Mouse (Mus musculus) lung, postnatal 0 days (tissue): ENCODE results near the gene Erv3. TPM values are rescaled to one million over a fixed set of nuclear protein-coding genes. Genes with fewer than 3 reads are reported as not detected.
"Not testable (repeated sequence)": the region's sequence is repeated elsewhere in the genome, so short reads cannot be mapped to it uniquely, and the experiment has no call there.

Source experiments
- ATAC-seq: fragments of 200-750 bp; cut with Nextera tagmentation; 2 replicates; pipeline ENCODE4 v1.8.0; 2017; ENCODE audit warnings: moderate library complexity
- DNase-seq: peaks from one replicate; pipeline ENCODE4 v3.0.0-alpha.2; 2016; ENCODE audit warnings: low spot score
- H3K27ac ChIP-seq: fragments of 300-500 bp; sonication (generic); 2 replicates; pipeline ENCODE4 v1.5.1; 2014; ENCODE audit warnings: antibody characterized with exemption, mild to moderate bottlenecking, low read length, mixed read lengths
- H3K27me3 ChIP-seq: fragments of 300-500 bp; sonication (generic); replicated peaks from 2 replicates; pipeline ENCODE4 v1.6.1; 2014; ENCODE audit warnings: low read length, mixed read lengths; ENCODE audit not compliant: insufficient read depth
- H3K36me3 ChIP-seq: fragments of 300-500 bp; sonication (generic); 2 replicates; pipeline ENCODE4 v1.6.1; 2014; ENCODE audit warnings: low read length, mixed read lengths; ENCODE audit not compliant: insufficient read depth
- H3K4me1 ChIP-seq: fragments of 300-500 bp; sonication (generic); 2 replicates; pipeline ENCODE4 v1.6.1; 2014; ENCODE audit warnings: antibody characterized with exemption, low read depth, low read length, mixed read lengths; ENCODE audit not compliant: insufficient read depth
- H3K4me2 ChIP-seq: fragments of 300-500 bp; sonication (generic); replicated peaks from 2 replicates; pipeline ENCODE4 v1.6.1; 2014; ENCODE audit warnings: low read depth, mild to moderate bottlenecking, low read length, moderate library complexity, mixed read lengths
- H3K4me3 ChIP-seq: fragments of 300-500 bp; sonication (generic); 2 replicates; pipeline ENCODE4 v1.5.1; 2014; ENCODE audit warnings: low read depth, low read length
- H3K9ac ChIP-seq: fragments of 300-500 bp; sonication (generic); replicated peaks from 2 replicates; pipeline ENCODE4 v1.6.1; 2014; ENCODE audit warnings: low read depth, mild to moderate bottlenecking
- H3K9me3 ChIP-seq: fragments of 300-500 bp; sonication (generic); 2 replicates; pipeline ENCODE4 v1.6.1; 2016; ENCODE audit warnings: low read length, mixed read lengths
- CTCF ChIP-seq: IDR thresholded peaks from 2 replicates; pipeline ENCODE4 v1.5.1; 2016; ENCODE audit warnings: antibody characterized with exemption, mild to moderate bottlenecking
- EP300 ChIP-seq: IDR thresholded peaks from 2 replicates; pipeline ENCODE4 v1.6.1; 2016; ENCODE audit warnings: antibody characterized with exemption, mild to moderate bottlenecking, control low read depth
- WGBS: fragments of 180-500 bp; shearing (Covaris S2); extraction: QIAGEN DNeasy Blood & Tissue Kit; methylation state at CpG from one replicate; pipeline ENCODE4 v1.1.7; 2014; 5-methylcytosine and 5-hydroxymethylcytosine counted together
- polyA plus RNA-seq: library from polyadenylated mRNA; unstranded; fragments of >200 nt; fragmentation: Nextera tagmentation; extraction: Ambion mirVana; gene quantifications from 2 replicates; pipeline ENCODE4 v1.2.1, GENCODE M21; 2015

Erv3 gene
- polyA plus RNA-seq, 1 experiment from 2014 or later: not detected

DNA sequence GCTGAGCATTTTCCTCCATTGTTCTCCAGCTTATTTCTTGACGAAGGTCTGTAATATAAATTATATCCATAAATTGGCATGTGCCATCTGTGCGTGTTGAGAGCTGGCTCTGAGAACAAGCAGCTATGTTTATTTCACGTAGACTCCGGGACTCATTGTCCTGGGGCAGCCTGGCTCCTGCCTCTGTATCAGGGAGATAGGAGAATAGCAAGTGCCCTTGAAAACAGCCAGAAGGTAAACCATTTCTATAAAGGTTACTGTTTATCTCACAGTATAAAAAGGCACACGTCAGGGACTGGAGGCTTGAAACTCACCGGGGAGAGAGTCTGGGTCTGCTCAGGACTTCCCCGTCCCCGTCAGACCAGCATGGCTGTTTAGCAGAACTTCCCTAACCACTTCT lies 13.9 kb downstream of the Erv3 start:
- Histone ChIP-seq H3K27ac (0 out of 2 replicates have a peak overlapping the region, but pooled peaks have one; percentile 7), H3K4me3 (no peak overlapping the region), H3K4me1 (no peaks in the 10 kb centered on the region), H3K9me3 (no peaks in the 10 kb centered on the region), H3K36me3 (no peaks in the 10 kb centered on the region), H3K9ac (no peak overlapping the region), H3K27me3 (no peaks in the 10 kb centered on the region), H3K4me2 (no peak overlapping the region)
- 19% methylated on average over 8 of the region's 8 CpGs for WGBS
- DNase-seq: peak; percentile 16
- TF ChIP-seq CTCF (no peak), EP300 (no peak)
- peak; percentile 50 for ATAC-seq

DNA sequence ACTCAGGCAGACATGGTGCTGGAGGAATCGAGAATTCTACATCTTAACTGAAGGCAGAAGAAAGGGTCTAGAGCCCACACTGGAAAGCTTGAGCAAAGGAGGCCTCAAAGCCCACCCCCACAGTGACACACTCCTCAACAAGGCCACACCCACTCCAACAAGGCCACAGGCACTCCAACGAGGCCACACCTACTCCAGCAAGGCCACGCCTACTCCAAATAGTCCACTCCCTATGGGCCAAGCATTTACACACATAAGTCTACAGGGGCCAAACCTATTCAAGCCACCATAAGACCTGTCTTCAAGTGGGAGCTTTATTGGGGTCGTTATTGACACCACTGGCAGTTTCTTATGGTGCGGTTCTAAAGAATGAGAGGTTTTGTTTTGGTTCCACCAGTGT lies 17.0 kb downstream of the Erv3 start:
- ATAC-seq: no peak
- WGBS: 79% methylated on average over 5 of the region's 5 CpGs

DNA sequence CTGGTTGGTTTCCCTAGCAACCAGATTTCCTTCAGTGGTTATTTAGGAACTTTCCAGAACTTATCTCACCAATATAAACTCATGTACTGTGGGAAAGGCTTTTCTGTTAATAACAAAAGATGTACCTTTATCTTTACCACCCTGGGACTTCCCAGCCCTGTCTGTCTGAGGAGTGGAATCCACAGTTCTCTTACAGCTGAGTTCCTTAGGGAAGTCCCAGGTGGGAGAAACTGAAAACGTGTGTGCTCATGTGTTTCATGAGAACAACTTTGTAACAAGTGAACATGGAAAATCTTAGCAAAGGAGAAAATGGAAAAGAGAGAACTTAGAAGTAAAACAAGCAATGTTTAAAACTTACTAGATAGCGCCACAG lies 18.2 kb downstream of the Erv3 start:
- no peak for DNase-seq
- TF ChIP-seq EP300 (no peak), CTCF (no peak)
- H3K9ac ChIP-seq: no peak overlapping the region
- H3K9me3 ChIP-seq: no peaks in the 10 kb centered on the region
- H3K27me3 ChIP-seq: no peaks in the 10 kb centered on the region
- WGBS: 60% methylated on average over 2 of the region's 2 CpGs
- H3K27ac ChIP-seq: no peak overlapping the region
- ATAC-seq: no peak
- H3K4me3 ChIP-seq: no peak overlapping the region
- no peaks in the 10 kb centered on the region for H3K4me1 ChIP-seq
- H3K36me3 ChIP-seq: no peaks in the 10 kb centered on the region
- no peak overlapping the region for H3K4me2 ChIP-seq

More for the DNA sequence above, 17.0 kb downstream of the Erv3 start:
- TF ChIP-seq EP300: no peak
- no peak for TF ChIP-seq CTCF
- Histone ChIP-seq H3K36me3 (no peaks in the 10 kb centered on the region), H3K9me3 (no peaks in the 10 kb centered on the region), H3K27me3 (no peaks in the 10 kb centered on the region), H3K4me2 (no peak overlapping the region), H3K4me3 (no peak overlapping the region), H3K4me1 (no peaks in the 10 kb centered on the region), H3K9ac (no peak overlapping the region), H3K27ac (no peak overlapping the region)
- DNase-seq: no peak

DNA sequence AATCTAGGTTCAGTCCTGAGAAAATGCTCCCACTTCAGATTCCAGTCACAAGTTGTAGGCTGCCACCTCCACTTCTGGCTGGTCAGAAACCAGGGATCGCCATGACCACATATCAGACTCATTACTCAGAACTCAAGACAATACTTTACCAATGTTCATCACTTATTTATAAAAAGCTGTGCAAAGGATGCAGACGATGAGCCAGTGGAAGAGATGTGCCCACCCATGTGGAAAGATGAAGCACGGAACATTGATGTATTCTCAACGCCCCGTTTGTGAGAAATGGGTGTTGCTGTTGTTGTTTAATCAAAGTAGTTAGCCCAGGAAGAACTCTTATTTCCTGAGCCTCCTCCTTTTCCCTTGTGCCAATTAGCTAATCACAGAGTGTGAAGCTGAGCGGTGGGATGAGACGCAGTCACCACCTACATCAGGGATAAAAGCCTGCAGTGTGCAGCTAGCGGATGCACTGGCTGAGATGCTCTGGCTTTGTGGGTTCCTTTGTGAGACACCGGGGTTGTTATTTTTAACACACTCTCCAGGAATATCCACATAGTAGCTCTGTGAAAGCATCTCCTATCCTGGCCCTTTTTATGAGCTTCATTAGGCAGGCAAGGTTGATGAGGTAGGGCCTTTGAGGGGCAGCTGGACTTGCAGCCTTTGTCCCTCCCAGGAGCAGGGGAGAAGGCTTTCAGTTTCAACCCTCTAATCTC lies 18.8 kb downstream of the Erv3 start:
- no peak overlapping the region for H3K9ac ChIP-seq
- H3K4me2 ChIP-seq: no peak overlapping the region
- H3K4me1 ChIP-seq: no peaks in the 10 kb centered on the region
- WGBS: 67% methylated on average over 9 of the region's 9 CpGs
- DNase-seq (no peak), ATAC-seq (no peak)
- TF ChIP-seq EP300 (no peak), CTCF (no peak)
- H3K36me3 ChIP-seq: no peaks in the 10 kb centered on the region
- no peak overlapping the region for H3K4me3 ChIP-seq
- H3K27ac ChIP-seq: no peak overlapping the region
- no peaks in the 10 kb centered on the region for H3K9me3 ChIP-seq
- H3K27me3 ChIP-seq: no peaks in the 10 kb centered on the region

DNA sequence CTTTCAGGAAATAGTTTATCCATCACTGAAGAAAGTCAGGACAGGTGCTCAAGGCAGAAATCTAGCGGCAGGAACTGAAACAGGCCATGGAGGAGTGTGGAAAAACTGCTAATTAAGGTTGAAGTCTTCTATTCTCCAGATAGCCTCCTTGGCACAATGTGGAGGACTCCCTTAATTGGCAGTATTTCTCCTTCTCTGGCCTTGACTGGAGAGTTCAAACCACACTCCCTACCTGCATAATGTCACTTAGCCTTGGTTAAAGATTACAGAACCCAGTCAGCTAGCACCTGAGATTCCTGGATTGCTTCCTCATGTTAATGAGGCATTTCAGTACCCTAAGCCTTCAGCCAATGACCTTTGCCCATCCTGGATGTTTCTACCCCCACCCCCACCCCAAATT lies 25.3 kb downstream of the Erv3 start:
- no peaks in the 10 kb centered on the region for H3K27me3 ChIP-seq

DNA sequence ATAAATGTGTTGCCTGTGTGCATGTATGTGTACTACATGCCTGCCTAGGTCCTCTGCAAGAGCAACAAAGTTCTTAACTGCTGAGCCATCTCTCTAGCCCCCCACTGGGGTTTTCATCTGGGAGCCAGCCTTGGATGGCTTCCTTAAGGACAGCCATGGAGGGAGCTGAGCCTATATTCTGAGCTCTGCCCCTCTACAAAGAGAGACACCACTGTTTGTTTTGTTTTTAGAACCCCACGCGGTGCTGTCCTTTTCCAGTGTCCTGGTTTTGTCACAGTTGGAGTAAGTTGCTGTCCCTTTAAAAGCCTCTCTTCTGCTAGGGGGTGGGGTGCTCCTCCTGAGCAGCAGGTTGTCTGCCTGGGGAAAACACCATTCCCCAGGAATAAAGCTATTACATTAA lies 27.7 kb downstream of the Erv3 start:
- ATAC-seq (no peak), DNase-seq (no peak)
- Histone ChIP-seq H3K4me2 (no peak overlapping the region), H3K4me3 (no peak overlapping the region), H3K27me3 (no peaks in the 10 kb centered on the region), H3K9ac (no peak overlapping the region), H3K4me1 (no peaks in the 10 kb centered on the region), H3K9me3 (no peaks in the 10 kb centered on the region), H3K27ac (no peak overlapping the region), H3K36me3 (no peaks in the 10 kb centered on the region)
- TF ChIP-seq CTCF (no peak), EP300 (no peak)
- 33% methylated on average over 2 of the region's 2 CpGs for WGBS

More for the DNA sequence above, 25.3 kb downstream of the Erv3 start:
- no peak overlapping the region for H3K4me3 ChIP-seq
- DNase-seq (no peak), ATAC-seq (no peak)
- H3K9me3 ChIP-seq: no peaks in the 10 kb centered on the region
- no peak overlapping the region for H3K27ac ChIP-seq
- TF ChIP-seq EP300: no peak
- no peak for TF ChIP-seq CTCF
- H3K4me1 ChIP-seq: no peaks in the 10 kb centered on the region
- H3K9ac ChIP-seq: no peak overlapping the region
- WGBS: 100% methylated on average over 1 of the region's 1 CpGs
- H3K4me2 ChIP-seq: no peak overlapping the region
- no peaks in the 10 kb centered on the region for H3K36me3 ChIP-seq

DNA sequence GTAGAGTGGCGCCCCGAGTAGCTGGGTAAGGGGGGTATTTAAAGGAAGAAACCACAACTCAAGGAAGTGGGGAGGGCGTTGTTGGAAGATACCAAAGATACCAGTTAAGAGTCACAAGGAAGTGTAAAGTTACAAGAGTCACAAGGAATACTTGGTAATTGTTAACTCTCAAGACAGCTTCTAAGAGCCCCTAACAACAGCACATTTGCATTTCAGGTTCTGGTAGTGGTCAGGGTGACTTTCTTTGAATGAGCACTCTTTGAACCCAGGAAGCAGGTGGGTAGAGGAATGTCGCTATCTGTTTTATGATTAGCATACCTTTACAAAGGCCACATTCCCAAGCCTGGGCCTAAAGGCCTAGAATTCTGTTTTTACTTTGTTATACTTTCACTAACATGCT lies 28.6 kb downstream of the Erv3 start:
- not testable (repeated sequence) for H3K36me3 ChIP-seq, H3K4me3 ChIP-seq, H3K4me1 ChIP-seq, H3K4me2 ChIP-seq, ATAC-seq, H3K27ac ChIP-seq, DNase-seq, H3K9ac ChIP-seq, H3K27me3 ChIP-seq, H3K9me3 ChIP-seq
- 81% methylated on average over 3 of the region's 4 CpGs for WGBS
